Mouse (Mus musculus) cortical plate, adult 2 months (tissue): ENCODE data around the gene B3glct.

Experiments used
- CTCF ChIP-seq: fragments of 200-500 bp; IDR thresholded peaks from 2 replicates; pipeline ENCODE4 v1.5.1; 2011; ENCODE audit warnings: mild to moderate bottlenecking, control low read depth, low read length; ENCODE audit not compliant: insufficient read depth; ENCODE audit errors: extremely low read depth
- POLR2A ChIP-seq: fragments of 200-500 bp; IDR thresholded peaks from 2 replicates; pipeline ENCODE4 v1.6.1; 2011; ENCODE audit warnings: mild to moderate bottlenecking, low read length, control low read depth; ENCODE audit not compliant: insufficient read depth; ENCODE audit errors: extremely low read depth

GRCm38 (mm10) chr5:149713834-149714233, 35.8 kb downstream of the B3glct start:
- no peak for TF ChIP-seq POLR2A
- no peak for TF ChIP-seq CTCF
